Mouse (Mus musculus): ENCODE data around the gene Smim7.
A peak's percentile ranks its signal among the peaks of the same experiment; 100 is the strongest.

Gene Smim7

GRCm38 (mm10) chr8:72570633-72571610, at the start of gene Smim7:
TSS of gene Smim7 (minus strand) at chr8:72571088.
- peak; percentile 98 to 99 for DNase-seq

- peak; percentile 59 to 65 for DNase-seq
These were observed 19.3 kb upstream of the Smim7 start for GRCm38 (mm10) chr8:72590198-72590597.

GRCm38 (mm10) chr8:72589286-72589685, 18.4 kb upstream of the Smim7 start:
- DNase-seq, result no peak

GRCm38 (mm10) chr8:72588865-72589264, 18.0 kb upstream of the Smim7 start:
- DNase-seq, result no peak

DNA sequence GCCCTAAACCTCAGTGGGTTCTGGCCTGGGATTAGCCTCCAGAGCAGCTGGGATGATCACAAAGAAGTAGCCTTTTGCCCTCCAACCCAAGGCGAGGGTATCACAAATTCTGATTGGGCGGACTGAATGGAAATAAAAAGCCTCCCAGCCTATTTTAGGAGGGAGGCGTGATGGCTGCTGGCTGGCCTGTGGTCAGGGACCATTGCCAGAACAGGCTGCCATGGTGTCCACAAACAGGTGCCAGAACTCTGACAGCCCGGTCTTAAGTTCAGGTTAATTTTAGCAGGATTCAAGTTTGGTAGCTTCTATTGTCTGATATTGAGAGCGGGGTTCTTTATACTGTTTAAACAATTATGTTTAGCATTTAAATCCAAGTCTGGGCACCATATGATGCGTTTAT, 16.9 kb upstream of the Smim7 start:
- no peak for DNase-seq

DNA sequence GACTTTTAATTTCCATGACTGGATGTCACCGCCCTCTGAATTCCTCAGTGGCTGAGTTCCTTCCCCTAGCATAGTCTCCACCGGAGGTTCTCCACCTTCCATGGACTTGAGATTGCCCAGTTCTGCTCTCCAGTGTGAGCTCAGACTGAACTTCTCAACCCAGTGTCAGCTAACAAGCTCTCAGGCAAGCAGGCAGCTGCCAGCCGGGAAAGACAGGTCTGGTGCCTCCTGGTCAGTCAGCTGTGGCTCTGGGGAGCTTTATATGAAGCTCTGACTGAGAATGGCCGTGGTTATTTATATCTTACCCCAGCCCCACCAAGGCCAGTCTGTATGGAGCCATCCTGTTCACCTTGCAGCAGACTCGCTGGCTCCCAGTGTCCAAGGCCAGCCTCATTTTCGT, 13.5 kb upstream of the Smim7 start:
- no peak for DNase-seq

DNA sequence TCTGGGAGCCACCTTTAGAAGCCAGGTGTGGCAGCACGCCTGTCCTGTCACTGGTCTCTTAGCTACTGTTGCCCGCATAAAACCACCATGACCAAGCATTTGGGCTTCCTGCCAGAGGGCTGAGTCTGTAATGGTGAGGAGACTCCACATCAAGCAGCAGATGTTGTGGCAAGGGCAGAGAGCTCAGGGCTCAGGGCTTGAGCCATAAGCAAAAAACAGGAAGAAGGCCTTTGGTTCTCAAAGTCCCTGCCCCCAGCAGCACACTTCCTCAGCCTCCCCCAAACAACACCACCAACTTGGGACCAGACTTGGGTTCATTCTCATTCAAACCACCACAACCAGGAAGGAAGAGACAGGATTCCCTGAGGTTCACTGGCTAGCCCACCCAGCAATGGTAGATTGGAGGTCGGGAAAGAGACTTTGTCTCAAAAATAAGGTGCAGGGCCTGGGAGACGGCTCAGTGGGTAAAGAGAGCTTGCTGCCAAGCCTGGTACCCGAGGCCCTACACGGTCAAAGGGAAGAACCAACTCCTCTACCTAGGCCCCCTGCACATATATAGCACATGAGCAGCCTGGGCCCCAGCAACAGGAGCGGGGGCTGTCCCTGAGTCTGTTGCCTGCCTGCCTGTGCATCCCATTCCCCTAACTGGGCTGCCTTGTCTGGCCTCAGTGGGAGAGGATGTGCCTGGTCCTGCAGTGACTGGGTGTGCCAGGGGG, 12.3 kb upstream of the Smim7 start:
- DNase-seq, result peak; percentile 42 to 43

GRCm38 (mm10) chr8:72579374-72579773, 8.5 kb upstream of the Smim7 start:
- DNase-seq, result no peak

DNA sequence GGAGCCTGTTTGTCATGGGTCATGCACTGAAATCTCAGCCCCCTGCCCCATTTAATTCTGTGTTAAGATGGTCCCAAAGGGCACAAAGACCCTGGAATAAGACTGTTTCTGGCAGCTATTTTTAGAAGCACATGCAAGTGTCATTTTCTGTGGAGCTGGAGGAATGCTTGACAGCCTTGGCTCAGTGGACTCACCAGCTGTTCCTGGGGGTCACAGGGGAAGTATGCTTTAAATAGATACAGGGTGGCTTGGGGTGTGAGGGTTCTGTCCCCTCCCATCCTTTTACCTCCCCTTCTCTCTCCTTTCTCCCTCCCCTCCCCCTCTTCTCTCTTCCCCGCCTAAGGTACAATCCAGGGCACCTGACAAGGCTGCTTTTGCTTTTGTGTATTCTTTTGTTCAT, 7.1 kb upstream of the Smim7 start:
- no peak for DNase-seq

DNA sequence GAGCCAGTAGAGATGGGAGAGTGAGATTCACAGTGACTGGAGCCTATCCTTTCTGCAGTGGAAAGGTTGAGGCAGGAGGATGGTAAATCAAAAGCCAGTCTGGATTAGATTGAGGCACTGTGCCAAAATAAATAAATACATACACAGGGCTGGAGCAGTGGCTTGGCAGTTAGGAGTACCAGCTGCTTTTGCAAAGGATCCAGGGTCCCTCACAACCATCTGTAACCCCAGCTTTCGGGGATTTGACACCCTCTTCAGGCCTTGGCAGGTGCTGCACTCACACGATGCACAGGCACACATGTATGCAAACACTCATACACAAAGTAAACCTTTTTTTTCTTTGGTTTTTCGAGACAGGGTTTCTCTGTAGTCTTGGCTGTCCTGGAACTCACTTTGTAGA, 6.4 kb upstream of the Smim7 start:
- DNase-seq, result no peak

DNA sequence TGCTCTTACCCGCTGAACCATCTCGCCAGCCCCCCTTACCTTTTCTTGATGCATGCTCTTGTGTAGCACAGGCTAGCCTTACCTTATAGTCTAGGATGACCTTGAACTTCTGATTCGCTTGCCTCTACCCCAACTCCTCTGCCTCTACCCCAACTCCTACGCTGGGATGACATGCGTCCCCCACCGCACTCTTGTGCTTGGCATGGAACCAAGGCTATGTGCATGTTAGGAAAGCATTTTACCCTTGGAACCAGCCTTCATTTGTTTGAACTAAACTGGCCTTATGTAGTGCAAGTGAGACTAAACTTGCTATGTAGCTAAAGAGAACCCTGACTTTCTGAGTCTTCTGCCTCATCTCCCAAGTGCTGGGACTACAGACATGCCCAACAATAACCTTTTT, 5.0 kb upstream of the Smim7 start:
- DNase-seq, result no peak

GRCm38 (mm10) chr8:72573450-72573849, 2.6 kb upstream of the Smim7 start:
- no peak for DNase-seq

DNA sequence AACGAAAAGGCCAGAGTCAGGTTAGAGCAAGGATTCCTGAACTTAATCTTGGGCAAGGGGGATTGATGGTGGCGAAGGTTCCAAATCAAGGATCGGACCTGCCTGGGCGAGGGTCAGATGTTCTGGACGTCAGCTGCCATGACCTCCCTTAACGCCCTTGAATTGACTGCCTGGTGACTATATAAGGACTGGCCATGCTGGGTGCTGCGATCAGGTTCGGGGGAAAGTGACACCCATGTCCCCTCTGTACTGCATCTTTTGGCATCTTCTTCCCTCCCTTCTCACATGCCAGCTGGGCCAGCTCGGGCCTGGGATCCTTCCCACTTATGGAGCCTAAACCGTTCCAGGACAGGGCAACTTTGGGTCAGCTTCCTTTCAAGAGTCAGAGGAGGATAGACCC, 1.6 kb upstream of the Smim7 start:
- DNase-seq, result no peak

DNA sequence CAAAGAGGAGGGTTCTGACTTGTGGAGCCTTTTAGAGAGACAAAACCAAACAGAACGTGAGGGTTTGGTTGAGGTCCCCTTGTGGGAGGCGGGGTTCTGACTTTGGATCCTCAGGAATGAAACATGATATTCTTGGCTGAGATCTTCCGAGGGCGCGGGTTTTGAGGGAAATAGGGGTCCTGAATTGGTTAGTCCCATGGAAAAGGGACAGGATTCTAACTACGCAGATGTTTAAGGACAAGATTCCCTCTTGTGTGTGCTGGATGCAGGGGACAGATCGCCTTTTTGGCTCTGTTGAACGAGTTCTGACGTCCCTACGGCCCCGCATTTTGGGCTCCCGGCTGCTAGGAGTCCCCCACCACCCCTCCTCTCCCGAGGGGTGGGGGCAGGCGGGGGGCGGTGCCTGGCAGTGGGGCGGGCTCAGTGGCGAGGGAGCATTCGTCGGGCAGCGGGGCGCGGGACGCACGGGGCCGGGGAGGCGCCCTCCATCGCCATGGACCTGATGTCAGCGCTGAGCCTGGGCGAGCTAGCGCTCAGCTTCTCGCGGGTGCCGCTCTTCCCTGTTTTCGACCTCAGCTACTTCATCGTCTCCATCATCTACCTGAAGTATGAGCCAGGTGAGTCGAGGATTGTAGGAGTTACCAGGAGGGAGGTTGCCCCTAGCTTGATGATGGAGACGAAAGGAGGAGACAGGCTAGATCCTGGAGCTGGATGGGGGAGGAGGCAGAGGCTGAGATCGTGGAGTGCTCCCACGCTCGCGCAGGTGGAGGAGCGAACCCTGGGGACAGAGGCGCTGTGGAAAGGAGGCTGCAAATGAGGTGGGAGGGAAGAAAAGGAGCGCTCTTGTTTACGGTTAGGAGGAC, 954 bp upstream of the Smim7 start, which contains the start of gene Tmem38a:
TSS of gene Tmem38a (plus strand) at position 445 of the 863 bp plus-strand sequence.
- peak; percentile 64 to 67 for DNase-seq

DNA sequence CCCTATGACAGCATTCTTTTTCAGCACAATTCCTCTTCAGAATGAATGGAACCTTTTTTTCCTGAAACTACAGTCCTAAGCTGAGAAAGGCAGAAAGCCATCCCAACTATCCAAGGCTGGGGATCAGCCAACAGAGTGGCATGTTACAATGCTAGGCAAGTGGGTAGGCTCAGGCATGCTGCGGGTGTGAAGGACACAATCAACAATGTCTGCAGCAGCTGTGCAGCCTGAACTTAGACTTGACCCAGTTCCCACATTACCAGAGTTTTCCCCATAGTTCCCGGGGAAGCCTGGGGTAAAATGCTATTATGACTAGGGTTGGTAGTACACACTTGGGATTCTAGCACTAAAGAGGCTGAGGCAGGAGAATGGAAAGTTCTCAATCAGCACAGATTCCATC, 4.9 kb downstream of the Smim7 start:
- DNase-seq, result no peak

DNA sequence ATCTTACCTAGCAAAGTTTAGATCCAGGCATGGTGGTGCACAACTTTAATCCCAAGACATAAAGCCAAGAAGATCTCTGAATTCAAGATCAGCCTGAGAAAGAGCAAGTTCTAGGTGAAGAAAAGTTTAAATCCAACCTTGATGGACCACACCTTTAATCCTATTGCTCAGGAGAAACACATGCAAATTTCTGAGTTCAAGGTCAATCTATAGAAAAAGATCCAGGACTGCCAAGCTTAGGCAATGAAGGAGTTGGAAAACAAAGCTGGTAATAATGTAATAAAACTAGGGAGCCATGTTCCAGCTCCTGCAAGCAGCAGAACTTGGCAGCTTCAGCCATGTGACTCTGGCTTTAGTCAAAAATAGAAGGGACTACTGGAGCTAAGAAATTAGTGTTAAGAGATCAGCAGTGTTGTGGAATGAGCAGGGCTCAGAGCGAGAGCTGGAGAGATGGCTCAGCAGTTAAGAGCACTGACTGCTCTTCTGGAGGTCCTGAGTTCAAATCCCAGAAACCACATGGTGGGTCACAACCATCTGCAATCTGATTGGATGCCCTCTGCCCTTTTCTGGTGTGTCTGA, 9.7 kb downstream of the Smim7 start:
- no peak for DNase-seq

- no peak for DNase-seq
These were observed 15.1 kb downstream of the Smim7 start for GRCm38 (mm10) chr8:72555770-72556169.

DNA sequence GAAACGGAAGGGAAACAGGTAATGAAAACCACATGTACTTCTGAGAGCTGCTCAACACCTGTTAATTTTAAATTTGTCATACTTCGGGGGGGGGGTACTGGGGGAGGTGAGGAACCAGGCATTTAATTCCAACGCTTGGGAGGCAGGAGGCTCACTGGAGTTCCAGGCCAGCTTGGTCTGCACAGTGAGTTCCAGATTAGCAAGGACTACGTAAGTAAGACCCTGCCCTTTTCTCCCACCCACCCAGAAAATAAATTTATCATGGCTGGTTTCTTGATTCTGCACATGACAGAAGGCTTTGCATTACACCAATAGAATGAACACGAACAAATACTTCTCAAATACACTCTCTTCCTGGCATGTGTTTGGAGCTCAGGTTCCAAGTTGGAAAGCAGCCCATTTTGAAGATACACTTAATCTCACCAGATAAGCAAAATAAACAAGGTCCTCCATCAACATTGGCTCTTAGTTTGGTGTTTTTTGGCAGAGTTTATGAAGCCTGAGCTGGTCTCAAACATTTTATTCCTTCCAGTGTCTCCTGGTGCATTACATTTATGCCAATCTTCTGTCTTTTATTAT, 21.5 kb downstream of the Smim7 start:
- DNase-seq, result no peak

- DNase-seq, result no peak
These were observed 22.1 kb downstream of the Smim7 start for GRCm38 (mm10) chr8:72548644-72549313.

- DNase-seq, result peak; percentile 93
These were observed 22.9 kb downstream of the Smim7 start, which contains the start of gene Med26 for GRCm38 (mm10) chr8:72547802-72548643. TSS of gene Med26 (minus strand) at chr8:72548270.
